16 mouse cellular contexts compared by ENCODE assay signal in the genomic region with DNA sequence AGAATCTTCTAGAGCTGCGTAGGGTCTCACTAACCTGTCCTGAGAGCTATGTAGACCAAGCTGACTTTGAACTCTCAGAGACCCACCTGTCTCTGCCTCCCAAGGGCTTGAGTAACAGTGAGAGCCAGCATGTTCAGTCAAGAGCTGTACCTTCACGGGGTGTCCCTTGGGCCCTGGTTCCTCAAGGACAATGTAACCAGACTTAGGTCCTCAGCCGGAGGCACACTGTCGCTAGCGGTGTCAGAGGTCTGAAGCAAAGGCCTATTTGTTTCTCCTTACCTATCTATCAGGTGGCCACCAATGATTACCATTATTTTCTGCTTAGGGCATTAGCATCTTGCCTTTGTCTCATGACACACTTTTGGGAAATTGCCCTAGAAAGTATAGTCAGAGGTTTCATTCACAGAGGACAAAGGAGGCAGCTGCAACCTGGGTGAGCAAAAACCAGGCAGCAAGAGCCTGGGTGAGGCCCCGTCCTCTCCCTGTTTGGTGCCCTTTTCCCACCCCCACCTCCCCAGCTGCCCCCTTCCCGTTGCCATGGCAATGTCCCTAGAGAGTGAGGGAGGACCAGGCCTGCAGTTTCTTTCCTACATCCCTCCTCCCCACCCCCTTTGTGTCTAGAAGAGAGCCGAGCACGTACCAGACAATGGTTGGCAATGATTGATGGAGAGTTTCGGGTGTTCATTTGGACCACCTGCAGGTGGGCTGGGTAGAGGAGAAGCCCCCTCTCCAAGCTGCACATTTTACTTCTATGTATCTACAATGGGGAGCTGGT.
A peak's percentile ranks its signal among the peaks of the same experiment; 100 is the strongest.
DNase-seq lines count a peak whose midpoint lies in the region; ATAC-seq lines count a peak whose summit lies in the region.
"Had no signal": no experiment of that assay in that cellular context is flagged by ENCODE, and none has a peak within 500 bp of the region (broad histone marks: within the 10 kb centered on the region; RNA-seq: fewer than 3 reads in every experiment).

No protein-coding gene starts in this region.

- peak; percentile 69 for DNase-seq in heart, adult 11 months
- DNase-seq in heart, postnatal 25 days (ENCODE audit: low spot score) = no peak
- DNase-seq in midbrain, embryonic 11.5 days (ENCODE audit: low spot score, missing footprints) = peak; percentile 87
- DNase-seq in gastrocnemius, postnatal 25 days = no peak
- no peak for DNase-seq in adrenal gland, adult 2 months
- DNase-seq: cerebellum, adult 11 months; heart, adult 2 months; heart, postnatal 14 days; kidney, adult 8-10 months; right cerebral cortex, postnatal 25 days had no signal

- 50% methylated on average over 10 of the region's 10 CpGs for WGBS in forebrain, embryonic 16.5 days
- WGBS in midbrain, embryonic 11.5 days = 57% methylated on average over 10 of the region's 10 CpGs
- 33% methylated on average over 10 of the region's 10 CpGs for WGBS in neural tube, embryonic 15.5 days

- H3K4me3 ChIP-seq in forebrain, embryonic 16.5 days (replicated peaks; ENCODE audit: low read length) = no peak overlapping the region
- H3K4me3 ChIP-seq in midbrain, embryonic 11.5 days (ENCODE audit: low read depth, low read length) = no peak overlapping the region
- H3K4me3 ChIP-seq in neural tube, embryonic 15.5 days (replicated peaks) = no peak overlapping the region
- H3K4me3 ChIP-seq: embryonic facial prominence, embryonic 12.5 days; heart, adult 2 months; liver, embryonic 15.5 days had no signal

- H3K27ac ChIP-seq in forebrain, embryonic 16.5 days (ENCODE audit: low read length) = no peak overlapping the region
- H3K27ac ChIP-seq in midbrain, embryonic 11.5 days (ENCODE audit: low read depth, low read length) = no peak overlapping the region
- H3K27ac ChIP-seq in neural tube, embryonic 15.5 days (replicated peaks) = no peak overlapping the region; the same call in 1 of the 2 replicates
- H3K27ac ChIP-seq: embryonic facial prominence, embryonic 12.5 days; heart, adult 2 months; liver, embryonic 15.5 days; macrophage had no signal

- H3K36me3 ChIP-seq in forebrain, embryonic 16.5 days (ENCODE audit: control insufficient read depth, insufficient read depth) = no peaks in the 10 kb centered on the region
- H3K36me3 ChIP-seq in midbrain, embryonic 11.5 days (ENCODE audit: control insufficient read depth, insufficient read depth, low read length) = no peaks in the 10 kb centered on the region
- H3K36me3 ChIP-seq in neural tube, embryonic 15.5 days = no peaks in the 10 kb centered on the region
- H3K36me3 ChIP-seq: embryonic facial prominence, embryonic 12.5 days; liver, embryonic 15.5 days had no signal

- no peaks in the 10 kb centered on the region for H3K9me3 ChIP-seq in forebrain, embryonic 16.5 days (ENCODE audit: control insufficient read depth, low read length)
- H3K9me3 ChIP-seq in midbrain, embryonic 11.5 days (ENCODE audit: control insufficient read depth, low read length) = no peaks in the 10 kb centered on the region
- H3K9me3 ChIP-seq in neural tube, embryonic 15.5 days (replicated peaks) = no peaks in the 10 kb centered on the region
- H3K9me3 ChIP-seq: embryonic facial prominence, embryonic 12.5 days; liver, embryonic 15.5 days had no signal

- 0 out of 2 replicates have a peak, but pooled peaks have one; percentile 33 for ATAC-seq in forebrain, embryonic 16.5 days
- ATAC-seq in midbrain, embryonic 11.5 days (ENCODE audit: low FRiP score) = peak; percentile 92
- ATAC-seq in neural tube, embryonic 15.5 days (ENCODE audit: low FRiP score) = peak; percentile 35; the same call in 1 of the 2 replicates
- no peak for ATAC-seq in frontal cortex, adult (ENCODE audit: low TSS enrichment)

- no peak overlapping the region for H3K4me2 ChIP-seq in forebrain, embryonic 16.5 days (ENCODE audit: low read length)
- no peak overlapping the region for H3K4me2 ChIP-seq in midbrain, embryonic 11.5 days
- no peak overlapping the region for H3K4me2 ChIP-seq in neural tube, embryonic 15.5 days
- H3K4me2 ChIP-seq: embryonic facial prominence, embryonic 12.5 days; liver, embryonic 15.5 days had no signal

- no peaks in the 10 kb centered on the region for H3K27me3 ChIP-seq in forebrain, embryonic 16.5 days (replicated peaks; ENCODE audit: control insufficient read depth, insufficient read depth, low read length)
- no peaks in the 10 kb centered on the region; the same call in 1 of the 2 replicates for H3K27me3 ChIP-seq in midbrain, embryonic 11.5 days (ENCODE audit: control insufficient read depth, insufficient read depth, low read length)
- H3K27me3 ChIP-seq in neural tube, embryonic 15.5 days (replicated peaks) = no peaks in the 10 kb centered on the region
- H3K27me3 ChIP-seq: embryonic facial prominence, embryonic 12.5 days; liver, embryonic 15.5 days had no signal

- H3K9ac ChIP-seq in forebrain, embryonic 16.5 days (replicated peaks; ENCODE audit: low read depth, low read length) = no peak overlapping the region
- H3K9ac ChIP-seq in midbrain, embryonic 11.5 days (ENCODE audit: low read length) = no peak overlapping the region
- H3K9ac ChIP-seq in neural tube, embryonic 15.5 days (replicated peaks) = no peak overlapping the region
- H3K9ac ChIP-seq: embryonic facial prominence, embryonic 12.5 days; liver, embryonic 15.5 days had no signal

- H3K4me1 ChIP-seq in forebrain, embryonic 16.5 days (replicated peaks; ENCODE audit: control insufficient read depth, insufficient read depth, low read length) = peaks cover 5% of the 10 kb centered on the region; the same call in 1 of the 2 replicates
- peaks cover 17% of the 10 kb centered on the region for H3K4me1 ChIP-seq in midbrain, embryonic 11.5 days (ENCODE audit: control insufficient read depth, insufficient read depth, low read length)
- peaks cover 6% of the 10 kb centered on the region for H3K4me1 ChIP-seq in neural tube, embryonic 15.5 days
- H3K4me1 ChIP-seq: embryonic facial prominence, embryonic 12.5 days; liver, embryonic 15.5 days had no signal

- intact Hi-C loops in heart, postnatal 25 days (cut with DNase I) = no loop called here

Comparison
In these comparisons a context has a peak if more than half of its experiments do, and no peak if none do; other contexts are left out.
1. DNase-seq: peak in heart, adult 11 months (single experiment) and midbrain, embryonic 11.5 days (single experiment); none in heart, postnatal 25 days (single experiment), gastrocnemius, postnatal 25 days (single experiment) and adrenal gland, adult 2 months (single experiment).